Mouse (Mus musculus) heart, embryonic 12.5 days (tissue): ENCODE results near the gene Nsun3. TPM values are rescaled to one million over a fixed set of nuclear protein-coding genes. Genes with fewer than 3 reads are reported as not detected.
A peak's percentile ranks its signal among the peaks of the same experiment; 100 is the strongest.

ENCODE experiments used
- ATAC-seq: fragments of 200-750 bp; cut with Nextera tagmentation; 2 replicates; pipeline ENCODE4 v1.8.0; 2017; ENCODE audit warnings: moderate TSS enrichment, moderate library complexity; ENCODE audit not compliant: insufficient number of reproducible peaks, low FRiP score
- H3K27ac ChIP-seq: fragments of 300-500 bp; sonication (generic); 2 replicates; pipeline ENCODE4 v1.5.1; 2016; ENCODE audit warnings: mild to moderate bottlenecking, moderate library complexity; ENCODE audit not compliant: poor library complexity, severe bottlenecking
- H3K27me3 ChIP-seq: fragments of 300-500 bp; sonication (generic); replicated peaks from 2 replicates; pipeline ENCODE4 v1.6.1; 2016; ENCODE audit warnings: mild to moderate bottlenecking, moderate library complexity
- H3K36me3 ChIP-seq: fragments of 300-500 bp; sonication (generic); 2 replicates; pipeline ENCODE4 v1.6.1; 2016; ENCODE audit warnings: mild to moderate bottlenecking, moderate library complexity
- H3K4me1 ChIP-seq: fragments of 300-500 bp; sonication (generic); replicated peaks from 2 replicates; pipeline ENCODE4 v1.6.1; 2016; ENCODE audit warnings: mild to moderate bottlenecking
- H3K4me2 ChIP-seq: fragments of 300-500 bp; sonication (generic); 2 replicates; pipeline ENCODE4 v1.6.1; 2016; ENCODE audit warnings: mild to moderate bottlenecking, moderate library complexity
- H3K4me3 ChIP-seq: fragments of 300-500 bp; sonication (generic); 2 replicates; pipeline ENCODE4 v1.5.1; 2016; ENCODE audit warnings: mild to moderate bottlenecking
- H3K9ac ChIP-seq: fragments of 300-500 bp; sonication (generic); 2 replicates; pipeline ENCODE4 v1.6.1; 2016; ENCODE audit warnings: mild to moderate bottlenecking, moderate library complexity
- H3K9me3 ChIP-seq: fragments of 300-500 bp; sonication (generic); replicated peaks from 2 replicates; pipeline ENCODE4 v1.6.1; 2016; ENCODE audit warnings: mild to moderate bottlenecking, moderate library complexity
- WGBS: fragments of 180-500 bp; shearing (Covaris S2); methylation state at CpG from one replicate; pipeline ENCODE4 v1.1.7; 2016; 5-methylcytosine and 5-hydroxymethylcytosine counted together
- polyA plus RNA-seq: library from polyadenylated mRNA; unstranded; fragments of >200 nt; fragmentation: Nextera tagmentation; extraction: Ambion mirVana; gene quantifications from 2 replicates; pipeline ENCODE4 v1.2.1, GENCODE M21; 2016

Nsun3 gene
- 8.1 and 8.6 TPM in 2 replicates for polyA plus RNA-seq

- peak; percentile 98 for ATAC-seq
- Histone ChIP-seq H3K4me2 (peak within 1 kb of the TSS; percentile 79), H3K9ac (peak within 1 kb of the TSS; percentile 93), H3K9me3 (no peaks in the 10 kb centered on the region), H3K4me1 (peaks cover 7% of the 10 kb centered on the region), H3K36me3 (no peaks in the 10 kb centered on the region), H3K27ac (peak within 1 kb of the TSS; percentile 93), H3K27me3 (no peaks in the 10 kb centered on the region), H3K4me3 (peak within 1 kb of the TSS; percentile 87)
- 1% methylated on average over 41 of the region's 41 CpGs for WGBS
These were observed at the start of gene Nsun3 for GRCm38 (mm10) chr16:62786621-62787331. TSS of gene Nsun3 (minus strand) at chr16:62786818.

- no peaks in the 10 kb centered on the region for H3K4me1 ChIP-seq
- no peak overlapping the region for H3K4me2 ChIP-seq
- ATAC-seq, result peak; percentile 85
- H3K9ac ChIP-seq, result no peak overlapping the region
- H3K27me3 ChIP-seq, result no peaks in the 10 kb centered on the region
- no peaks in the 10 kb centered on the region for H3K9me3 ChIP-seq
- WGBS, result 38% methylated on average over 3 of the region's 3 CpGs
- no peak overlapping the region for H3K27ac ChIP-seq
- H3K36me3 ChIP-seq, result 0 out of 2 replicates have a peak, but pooled peaks cover 3% of the 10 kb centered on the region
- no peak overlapping the region for H3K4me3 ChIP-seq
These were observed 47.6 kb upstream of the Nsun3 start for GRCm38 (mm10) chr16:62834016-62834735.

GRCm38 (mm10) chr16:62832481-62832880 is 45.9 kb upstream of the Nsun3 start:
- 14% methylated on average over 4 of the region's 4 CpGs for WGBS
- no peaks in the 10 kb centered on the region for H3K27me3 ChIP-seq
- H3K4me3 ChIP-seq, result no peak overlapping the region
- 0 out of 2 replicates have a peak, but pooled peaks cover 3% of the 10 kb centered on the region for H3K36me3 ChIP-seq
- H3K4me2 ChIP-seq, result no peak overlapping the region
- H3K4me1 ChIP-seq, result no peaks in the 10 kb centered on the region
- H3K9ac ChIP-seq, result no peak overlapping the region
- no peaks in the 10 kb centered on the region for H3K9me3 ChIP-seq
- H3K27ac ChIP-seq, result no peak overlapping the region
- ATAC-seq, result no peak

- H3K4me1 ChIP-seq, result no peaks in the 10 kb centered on the region
- H3K9me3 ChIP-seq, result no peaks in the 10 kb centered on the region
- 81% methylated on average over 2 of the region's 2 CpGs for WGBS
- H3K9ac ChIP-seq, result no peak overlapping the region
- H3K27me3 ChIP-seq, result no peaks in the 10 kb centered on the region
- H3K4me3 ChIP-seq, result no peak overlapping the region
- no peak overlapping the region for H3K27ac ChIP-seq
- no peak for ATAC-seq
- 0 out of 2 replicates have a peak, but pooled peaks cover 3% of the 10 kb centered on the region for H3K36me3 ChIP-seq
- H3K4me2 ChIP-seq, result no peak overlapping the region
These were observed 45.4 kb upstream of the Nsun3 start for GRCm38 (mm10) chr16:62832027-62832426.

GRCm38 (mm10) chr16:62826156-62827001 is 39.8 kb upstream of the Nsun3 start:
- Histone ChIP-seq H3K27me3 (no peaks in the 10 kb centered on the region), H3K4me1 (no peaks in the 10 kb centered on the region), H3K9ac (no peak overlapping the region), H3K27ac (no peak overlapping the region), H3K4me2 (no peak overlapping the region), H3K4me3 (no peak overlapping the region), H3K9me3 (no peaks in the 10 kb centered on the region), H3K36me3 (0 out of 2 replicates have a peak, but pooled peaks cover 3% of the 10 kb centered on the region)
- 68% methylated on average over 12 of the region's 12 CpGs for WGBS
- no peak for ATAC-seq

GRCm38 (mm10) chr16:62822472-62822871 is 35.9 kb upstream of the Nsun3 start:
- no peak overlapping the region for H3K27ac ChIP-seq
- no peak for ATAC-seq
- WGBS, result 94% methylated on average over 6 of the region's 6 CpGs
- H3K9ac ChIP-seq, result no peak overlapping the region
- H3K27me3 ChIP-seq, result no peaks in the 10 kb centered on the region
- H3K36me3 ChIP-seq, result no peaks in the 10 kb centered on the region
- H3K4me3 ChIP-seq, result no peak overlapping the region
- no peaks in the 10 kb centered on the region for H3K9me3 ChIP-seq
- H3K4me2 ChIP-seq, result no peak overlapping the region
- no peaks in the 10 kb centered on the region for H3K4me1 ChIP-seq

- Histone ChIP-seq H3K4me1 (no peaks in the 10 kb centered on the region), H3K4me3 (no peak within 1 kb of the TSS), H3K9ac (no peak within 1 kb of the TSS), H3K36me3 (no peaks in the 10 kb centered on the region), H3K9me3 (no peaks in the 10 kb centered on the region), H3K27me3 (no peaks in the 10 kb centered on the region), H3K4me2 (no peak within 1 kb of the TSS), H3K27ac (no peak within 1 kb of the TSS)
- no peak for ATAC-seq
- 81% methylated on average over 5 of the region's 5 CpGs for WGBS
These were observed 27.9 kb upstream of the Nsun3 start, which contains the start of gene Stx19 for GRCm38 (mm10) chr16:62814491-62814890. TSS of gene Stx19 (plus strand) at chr16:62814676.

- no peak overlapping the region for H3K4me2 ChIP-seq
- H3K4me3 ChIP-seq, result no peak overlapping the region
- no peaks in the 10 kb centered on the region for H3K9me3 ChIP-seq
- WGBS, result 84% methylated on average over 5 of the region's 5 CpGs
- no peaks in the 10 kb centered on the region for H3K36me3 ChIP-seq
- H3K4me1 ChIP-seq, result no peaks in the 10 kb centered on the region
- no peaks in the 10 kb centered on the region for H3K27me3 ChIP-seq
- no peak overlapping the region for H3K9ac ChIP-seq
- no peak overlapping the region for H3K27ac ChIP-seq
- no peak for ATAC-seq
These were observed 27.2 kb upstream of the Nsun3 start for GRCm38 (mm10) chr16:62813790-62814189.

GRCm38 (mm10) chr16:62810855-62811254 is 24.2 kb upstream of the Nsun3 start:
- H3K9me3 ChIP-seq, result no peaks in the 10 kb centered on the region
- no peak overlapping the region for H3K27ac ChIP-seq
- no peak for ATAC-seq
- no peak overlapping the region for H3K4me3 ChIP-seq
- no peaks in the 10 kb centered on the region for H3K36me3 ChIP-seq
- H3K27me3 ChIP-seq, result no peaks in the 10 kb centered on the region
- WGBS, result 72% methylated on average over 4 of the region's 4 CpGs
- no peak overlapping the region for H3K9ac ChIP-seq
- H3K4me1 ChIP-seq, result peaks cover 6% of the 10 kb centered on the region; the same call in 1 of the 2 replicates
- H3K4me2 ChIP-seq, result no peak overlapping the region

GRCm38 (mm10) chr16:62807249-62807979 is 20.8 kb upstream of the Nsun3 start:
- Histone ChIP-seq H3K4me1 (peaks cover 6% of the 10 kb centered on the region; the same call in 1 of the 2 replicates), H3K9ac (no peak overlapping the region), H3K9me3 (no peaks in the 10 kb centered on the region), H3K4me2 (no peak overlapping the region), H3K27ac (no peak overlapping the region), H3K36me3 (peaks cover 11% of the 10 kb centered on the region), H3K27me3 (no peaks in the 10 kb centered on the region), H3K4me3 (no peak overlapping the region)
- WGBS, result 62% methylated on average over 8 of the region's 8 CpGs
- no peak for ATAC-seq
